Mouse (Mus musculus): ENCODE measurements around the gene Stpg2. TPM values are rescaled to one million over a fixed set of nuclear protein-coding genes. Genes with fewer than 3 reads are reported as not detected.
"Not testable (repeated sequence)": the region's sequence is repeated elsewhere in the genome, so short reads cannot be mapped to it uniquely, and the experiment has no call there.

Stpg2 gene
- under 1 TPM in 1 of 2 experiments, not detected in 1; 0.21 TPM for total RNA-seq (2021)
- long read RNA-seq, experiment 1: 0 reads
- long read RNA-seq, experiment 2: 0 reads

- intact Hi-C loops (cut with DNase I): no loop called here
These were observed at the start of gene Stpg2 for GRCm38 (mm10) chr3:139205444-139205998. Stpg2 (plus strand) TSS chr3:139205694.

GRCm38 (mm10) chr3:139162146-139162545, 43.3 kb upstream of the Stpg2 start:
- intact Hi-C loops (cut with DNase I): no loop called here
- DNase-seq (ENCODE audit: low spot score in 2 of 2): no peak

More at GRCm38 (mm10) chr3:139205444-139205998, at the start of gene Stpg2:
- DNase-seq (ENCODE audit: low spot score in 2 of 2): peak; percentile 92 to 95

DNA sequence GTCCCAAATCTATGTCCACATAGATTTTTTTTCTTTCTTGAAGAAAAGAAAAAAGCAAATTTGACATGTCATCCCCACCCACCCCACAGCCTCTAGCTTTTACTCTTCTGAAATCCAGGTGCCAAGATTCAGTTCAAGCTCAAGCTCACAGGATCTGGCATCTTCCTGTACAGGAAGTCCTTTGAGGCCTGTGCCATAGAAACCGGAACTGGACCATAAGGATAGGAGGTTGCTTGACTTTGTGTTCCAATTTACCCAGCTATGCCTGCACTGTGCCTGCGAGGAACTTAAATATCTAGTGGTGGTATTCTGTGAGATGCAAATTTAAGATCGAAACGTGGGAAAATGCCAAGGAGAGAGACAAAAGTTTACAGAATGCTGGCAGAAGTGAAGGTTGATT, 42.8 kb upstream of the Stpg2 start:
- intact Hi-C loops (cut with DNase I): no loop called here
- DNase-seq (ENCODE audit: low spot score in 2 of 2): no peak

GRCm38 (mm10) chr3:139168510-139169269, 36.8 kb upstream of the Stpg2 start:
- no peak for DNase-seq (ENCODE audit: low spot score in 2 of 2)
- intact Hi-C loops (cut with DNase I): no loop called here

DNA sequence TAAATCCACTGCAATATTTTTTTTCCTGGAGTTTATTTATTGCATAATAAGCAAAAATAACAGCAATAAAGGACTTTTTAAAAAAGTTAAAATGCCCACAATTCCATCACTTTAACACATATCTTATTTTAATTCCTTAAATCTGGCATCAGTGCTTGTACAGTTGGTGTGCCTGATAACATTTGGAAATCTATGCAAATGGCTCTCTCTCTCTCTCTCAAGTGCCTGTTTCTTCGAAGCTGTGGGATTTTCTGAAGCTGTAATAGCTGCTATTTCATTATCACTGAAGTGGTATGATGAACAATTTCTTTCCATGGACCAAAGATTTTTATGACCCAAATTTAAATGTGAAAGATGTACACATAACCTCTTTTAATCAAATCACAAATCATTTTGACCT, 35.8 kb upstream of the Stpg2 start:
- DNase-seq (ENCODE audit: low spot score in 2 of 2): no peak
- intact Hi-C loops (cut with DNase I): no loop called here

- DNase-seq (ENCODE audit: low spot score in 2 of 2): no peak
- intact Hi-C loops (cut with DNase I): no loop called here
These were observed 28.6 kb upstream of the Stpg2 start for GRCm38 (mm10) chr3:139176936-139177335.

DNA sequence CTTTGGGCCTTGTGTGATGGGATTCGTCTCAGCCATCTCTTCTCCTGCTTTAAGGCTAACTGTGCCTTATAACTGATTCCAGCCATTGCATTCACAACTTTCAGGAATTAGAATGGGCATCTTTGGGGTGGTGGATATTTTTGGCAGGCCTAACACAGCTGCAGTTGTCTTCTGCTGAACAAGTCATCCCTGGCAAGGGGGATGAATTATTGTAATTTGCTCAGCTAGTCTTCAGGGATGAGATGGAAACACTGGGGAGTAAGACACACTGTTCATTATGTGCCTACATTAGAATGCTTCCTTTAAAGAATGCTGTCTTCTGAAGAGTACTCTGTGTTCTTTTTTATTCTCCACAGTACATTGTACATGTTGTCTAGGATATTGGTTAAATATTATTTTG, 14.0 kb upstream of the Stpg2 start:
- intact Hi-C loops (cut with DNase I): loop anchor here (10.0 kb wide), 4 partner anchors 117 to 547 kb away; partner anchors contain the start of genes Rap1gds1 and Tspan5
- DNase-seq (ENCODE audit: low spot score in 2 of 2): no peak

GRCm38 (mm10) chr3:139193917-139194316, 11.6 kb upstream of the Stpg2 start:
- intact Hi-C loops (cut with DNase I): loop anchor here (10.0 kb wide), 4 partner anchors 119 to 549 kb away; partner anchors contain the start of genes Rap1gds1 and Tspan5
- DNase-seq (ENCODE audit: low spot score in 2 of 2): no peak

- intact Hi-C loops (cut with DNase I): loop anchor here (10.0 kb wide), 4 partner anchors 124 to 554 kb away; partner anchors contain the start of genes Rap1gds1 and Tspan5
These were observed 7.1 kb upstream of the Stpg2 start for GRCm38 (mm10) chr3:139198412-139198811.

DNA sequence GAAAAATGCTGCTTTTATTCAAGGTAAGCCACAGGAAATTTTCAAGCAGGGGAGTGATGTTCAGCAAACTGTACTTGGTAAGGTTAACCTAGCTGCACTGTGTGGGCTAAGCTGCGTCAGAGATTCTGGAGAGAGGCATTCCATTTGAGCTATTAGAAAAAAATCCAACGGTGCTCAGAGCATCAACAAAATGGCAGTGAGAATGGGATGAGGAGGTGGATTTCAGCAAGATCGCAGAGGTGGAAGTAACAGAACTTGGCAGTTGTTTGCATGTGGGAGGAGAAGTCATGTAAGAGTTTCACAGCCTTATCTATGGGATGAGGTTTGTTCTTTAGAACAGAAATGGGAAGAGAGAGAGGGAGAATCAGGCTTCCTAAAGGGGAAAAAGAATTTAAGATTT, 5.2 kb upstream of the Stpg2 start:
- intact Hi-C loops (cut with DNase I): no loop called here
- DNase-seq (ENCODE audit: low spot score in 2 of 2): no peak

More at GRCm38 (mm10) chr3:139198412-139198811, 7.1 kb upstream of the Stpg2 start:
- DNase-seq (ENCODE audit: low spot score in 2 of 2): no peak

DNA sequence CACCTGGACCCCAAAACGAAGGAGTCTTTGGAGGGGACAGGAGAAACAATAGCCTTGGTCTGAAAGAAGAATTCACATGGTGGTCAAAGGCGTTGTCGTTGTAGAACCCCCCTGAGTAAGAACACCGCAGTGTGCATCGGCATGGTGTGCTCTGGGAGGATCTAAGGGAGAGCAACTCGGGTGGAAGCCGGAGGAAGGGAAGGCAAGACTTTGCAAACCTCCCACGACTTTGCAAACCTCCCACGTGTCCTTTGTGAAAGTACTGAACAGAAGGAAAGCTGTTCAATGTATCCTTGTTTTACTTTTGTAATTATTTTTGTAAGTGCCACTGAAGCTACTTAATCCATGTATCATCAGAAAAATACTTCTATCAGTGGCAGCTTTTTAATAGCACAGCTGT, 11.5 kb downstream of the Stpg2 start:
- intact Hi-C loops (cut with DNase I): no loop called here
- DNase-seq (ENCODE audit: low spot score in 2 of 2): peak in 1 of 2 experiments; percentile 7

- intact Hi-C loops (cut with DNase I): no loop called here
- DNase-seq (ENCODE audit: low spot score in 2 of 2): no peak
These were observed 19.6 kb downstream of the Stpg2 start for GRCm38 (mm10) chr3:139225123-139225522.

DNA sequence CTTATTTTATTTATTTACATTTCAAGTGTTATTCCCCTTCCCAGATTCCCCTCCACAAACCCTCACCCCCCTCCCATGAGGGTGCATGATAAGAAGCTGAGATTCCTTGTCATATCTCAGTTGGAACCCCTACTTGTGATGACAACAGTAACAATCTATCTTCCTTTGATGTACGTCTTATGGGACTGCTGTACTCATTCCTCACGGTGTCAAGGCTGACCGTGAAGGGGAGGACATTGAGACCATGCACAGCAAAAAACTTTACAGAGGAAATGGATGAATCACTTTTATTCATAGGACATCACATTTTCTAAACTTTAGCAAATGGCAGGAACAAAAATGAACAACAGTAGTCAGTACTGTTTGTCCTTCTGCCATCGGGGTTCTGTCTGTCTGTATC, 21.3 kb downstream of the Stpg2 start:
- intact Hi-C loops (cut with DNase I): no loop called here
- no peak for DNase-seq (ENCODE audit: low spot score in 2 of 2)

- no peak for DNase-seq (ENCODE audit: low spot score in 2 of 2)
- intact Hi-C loops (cut with DNase I): no loop called here
These were observed 39.7 kb downstream of the Stpg2 start for GRCm38 (mm10) chr3:139245219-139245618.

DNA sequence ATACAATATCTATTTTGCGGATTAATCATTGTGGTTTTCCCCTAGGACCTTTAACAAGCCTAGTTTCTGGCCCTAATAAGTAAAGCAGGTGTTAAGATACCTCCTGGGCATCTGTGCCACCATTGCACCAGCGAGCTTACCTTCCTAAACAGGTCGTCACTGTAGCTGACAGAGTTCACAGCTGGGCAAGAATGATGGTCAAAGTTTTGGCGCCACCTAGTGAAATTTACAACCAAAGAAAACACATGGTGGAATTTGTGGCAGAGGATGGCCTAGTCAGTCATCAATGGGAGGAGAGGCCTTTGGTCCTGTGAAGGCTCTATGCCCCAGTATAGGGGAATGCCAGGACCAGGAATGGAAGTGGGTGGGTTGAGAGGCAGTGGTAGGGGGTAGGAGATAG, 41.0 kb downstream of the Stpg2 start:
- no peak for DNase-seq (ENCODE audit: low spot score in 2 of 2)
- intact Hi-C loops (cut with DNase I): no loop called here

DNA sequence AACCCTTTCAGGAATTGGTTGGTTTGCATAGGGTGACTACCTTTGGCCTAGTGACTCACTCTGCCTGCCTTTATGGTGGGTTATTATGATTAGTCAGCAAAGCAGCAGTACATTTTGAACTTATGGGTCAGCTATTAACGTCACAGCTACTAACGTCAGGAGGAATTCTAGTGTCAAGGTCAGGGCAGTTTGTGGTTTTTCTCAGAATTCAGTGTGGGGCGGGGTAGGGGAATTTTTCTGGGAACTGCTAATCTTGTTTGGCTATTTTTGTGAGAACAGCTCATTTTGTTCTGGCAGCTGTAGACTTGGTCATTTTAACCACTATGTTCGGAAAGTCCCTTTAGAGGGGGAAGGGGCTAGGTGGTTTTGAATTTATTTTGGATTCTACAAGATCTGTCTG, 56.9 kb downstream of the Stpg2 start:
- intact Hi-C loops (cut with DNase I); DNase-seq (ENCODE audit: low spot score in 2 of 2): not testable (repeated sequence)

DNA sequence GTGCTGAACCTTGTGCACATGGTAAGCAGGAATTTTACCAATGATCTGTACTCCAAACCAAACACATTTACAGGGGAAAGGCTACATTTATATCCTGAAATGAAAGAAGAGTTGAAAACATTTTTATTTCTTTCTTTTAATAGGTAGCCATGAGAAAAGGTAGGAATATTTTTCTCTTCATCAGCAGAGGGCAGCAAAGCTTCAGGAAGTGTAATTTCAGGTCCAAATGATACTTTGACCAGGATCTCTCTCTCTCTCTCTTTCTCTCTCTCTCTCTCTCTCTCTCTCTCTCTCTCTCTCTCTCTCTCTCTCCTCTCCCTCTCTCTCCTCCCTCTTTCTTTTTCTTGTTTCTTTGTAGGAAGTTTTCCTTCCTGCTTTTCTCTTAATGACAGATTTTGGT, 92.4 kb downstream of the Stpg2 start:
- intact Hi-C loops (cut with DNase I): no loop called here
- peak; percentile 13 to 18 for DNase-seq (ENCODE audit: low spot score in 2 of 2)

DNA sequence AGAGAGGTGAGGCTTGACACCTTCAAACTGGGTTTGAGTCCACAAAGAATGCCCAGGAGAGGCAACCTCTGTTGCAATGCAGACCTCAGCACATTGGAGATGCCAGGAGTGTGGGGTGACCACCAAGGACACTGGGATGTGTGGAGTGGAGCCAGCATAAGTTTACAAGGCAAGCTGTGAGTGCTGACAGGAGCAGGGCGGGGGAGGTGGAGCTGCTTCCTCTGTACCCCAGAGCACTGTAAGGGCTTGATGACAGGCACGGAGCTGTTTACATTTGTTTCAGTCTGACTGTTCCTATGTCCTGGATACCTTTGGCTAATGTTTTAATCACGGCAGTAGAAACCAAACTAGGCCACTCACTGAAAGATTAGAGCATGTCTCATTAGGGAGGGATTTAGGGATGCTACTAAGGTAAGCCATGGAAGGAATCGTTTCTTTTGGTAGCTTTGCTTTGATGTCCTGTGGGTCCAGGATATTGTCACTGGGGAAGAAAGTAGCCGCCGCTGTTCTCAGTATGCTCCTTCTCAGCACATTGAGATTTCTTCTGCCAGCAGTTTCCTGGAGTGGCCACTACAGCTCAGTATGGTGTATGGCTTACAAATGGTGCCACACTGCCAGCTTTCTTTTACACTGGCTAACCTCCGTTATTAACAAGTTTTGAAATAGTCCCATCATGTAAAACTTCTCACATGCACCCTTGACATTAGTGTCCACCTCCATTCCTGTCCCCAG, 102.8 kb downstream of the Stpg2 start:
- intact Hi-C loops (cut with DNase I): no loop called here
- DNase-seq (ENCODE audit: low spot score in 2 of 2): no peak

GRCm38 (mm10) chr3:139311721-139312120, 106.2 kb downstream of the Stpg2 start:
- intact Hi-C loops (cut with DNase I): no loop called here
- peak; percentile 37 to 49 for DNase-seq (ENCODE audit: low spot score in 2 of 2)

GRCm38 (mm10) chr3:139380494-139380893, 175.0 kb downstream of the Stpg2 start:
- no peak for DNase-seq (ENCODE audit: low spot score in 2 of 2)
- intact Hi-C loops (cut with DNase I): no loop called here
